In genomic region chr5:106711220-106711726, GRCm38 (mm10) we compare ENCODE assay signal across 9 mouse cellular contexts. TPM values are rescaled to one million over a fixed set of nuclear protein-coding genes. Genes with fewer than 3 reads are reported as not detected.
A peak's percentile ranks its signal among the peaks of the same experiment; 100 is the strongest.
DNase-seq lines count a peak whose midpoint lies in the region; ATAC-seq and TF ChIP-seq lines count a peak whose summit lies in the region.
"Had no signal": no experiment of that assay in that cellular context is flagged by ENCODE, and none has a peak within 500 bp of the region (broad histone marks: within the 10 kb centered on the region; RNA-seq: fewer than 3 reads in every experiment).

No protein-coding gene starts in this region.

- no peak overlapping the region for H3K4me3 ChIP-seq in intestine, embryonic 14.5 days (ENCODE audit: low read depth, low read length)
- no peak overlapping the region for H3K4me3 ChIP-seq in intestine, postnatal 0 days (ENCODE audit: low read depth, low read length)
- H3K4me3 ChIP-seq in midbrain, embryonic 13.5 days (replicated peaks), result no peak overlapping the region
- no peak overlapping the region for H3K4me3 ChIP-seq in midbrain, embryonic 16.5 days (ENCODE audit: low read depth, low read length)
- no peak overlapping the region for H3K4me3 ChIP-seq in intestine, embryonic 16.5 days (ENCODE audit: low read length)
- H3K4me3 ChIP-seq in stomach, postnatal 0 days (ENCODE audit: low read depth, low read length), result no peak overlapping the region
- H3K4me3 ChIP-seq: layer of hippocampus, adult 2 months had no signal

- no peak overlapping the region for H3K9ac ChIP-seq in intestine, embryonic 14.5 days (ENCODE audit: low read length)
- H3K9ac ChIP-seq in intestine, postnatal 0 days (ENCODE audit: low read depth, low read length), result no peak overlapping the region
- H3K9ac ChIP-seq in midbrain, embryonic 13.5 days (replicated peaks), result no peak overlapping the region
- H3K9ac ChIP-seq in midbrain, embryonic 16.5 days (ENCODE audit: low read depth, low read length), result no peak overlapping the region
- H3K9ac ChIP-seq in intestine, embryonic 16.5 days (ENCODE audit: low read depth, low read length), result no peak overlapping the region
- no peak overlapping the region for H3K9ac ChIP-seq in stomach, postnatal 0 days (ENCODE audit: low read length)

- peak overlapping the region; percentile 54; the same call in 1 of the 2 replicates for H3K27ac ChIP-seq in intestine, embryonic 14.5 days (ENCODE audit: low read depth)
- H3K27ac ChIP-seq in intestine, postnatal 0 days (ENCODE audit: low read depth, low read length), result no peak overlapping the region
- H3K27ac ChIP-seq in midbrain, embryonic 13.5 days, result no peak overlapping the region
- no peak overlapping the region for H3K27ac ChIP-seq in midbrain, embryonic 16.5 days (ENCODE audit: low read length)
- H3K27ac ChIP-seq in intestine, embryonic 16.5 days (ENCODE audit: low read length), result peak overlapping the region; percentile 29
- H3K27ac ChIP-seq in stomach, postnatal 0 days (replicated peaks), result no peak overlapping the region
- H3K27ac ChIP-seq: layer of hippocampus, adult 2 months had no signal

- no peaks in the 10 kb centered on the region for H3K36me3 ChIP-seq in intestine, embryonic 14.5 days (ENCODE audit: control insufficient read depth, insufficient read depth, low read length)
- H3K36me3 ChIP-seq in intestine, postnatal 0 days (ENCODE audit: control insufficient read depth, insufficient read depth), result no peaks in the 10 kb centered on the region
- no peaks in the 10 kb centered on the region for H3K36me3 ChIP-seq in midbrain, embryonic 13.5 days
- no peaks in the 10 kb centered on the region for H3K36me3 ChIP-seq in midbrain, embryonic 16.5 days (ENCODE audit: control insufficient read depth, insufficient read depth, low read length)
- no peaks in the 10 kb centered on the region for H3K36me3 ChIP-seq in intestine, embryonic 16.5 days (ENCODE audit: control insufficient read depth, insufficient read depth, low read length)
- H3K36me3 ChIP-seq in stomach, postnatal 0 days (ENCODE audit: control insufficient read depth, insufficient read depth, low read length), result no peaks in the 10 kb centered on the region

- ATAC-seq in intestine, embryonic 14.5 days (replicated peaks; ENCODE audit: low FRiP score, low TSS enrichment, low read depth), result 0 out of 2 replicates have a peak, but pooled peaks have one; percentile 43
- ATAC-seq in intestine, postnatal 0 days, result no peak
- ATAC-seq in midbrain, embryonic 13.5 days, result 0 out of 2 replicates have a peak, but pooled peaks have one; percentile 34
- ATAC-seq in midbrain, embryonic 16.5 days, result no peak
- ATAC-seq in intestine, embryonic 16.5 days, result peak; percentile 49; the same call in 1 of the 2 replicates
- 0 out of 2 replicates have a peak, but pooled peaks have one; percentile 10 for ATAC-seq in stomach, postnatal 0 days (ENCODE audit: low FRiP score, low TSS enrichment)
- ATAC-seq in inflammation-experienced regulatory T-cells, adult 6 months, result no peak

- no peak for TF ChIP-seq CTCF in intestine, postnatal 0 days (IDR thresholded peaks at IDR 0.05; ENCODE audit: low read depth)
- TF ChIP-seq CTCF in stomach, postnatal 0 days (IDR thresholded peaks at IDR 0.05; ENCODE audit: low read depth), result no peak

- DNase-seq in intestine, embryonic 14.5 days (ENCODE audit: low spot score), result no peak
- DNase-seq in stomach, postnatal 0 days (ENCODE audit: low spot score), result no peak
- no peak for DNase-seq in urinary bladder, postnatal 25 days (ENCODE audit: low spot score)

- H3K4me2 ChIP-seq in intestine, embryonic 14.5 days (ENCODE audit: low read length), result no peak overlapping the region
- H3K4me2 ChIP-seq in intestine, postnatal 0 days (replicated peaks; ENCODE audit: low read depth), result no peak overlapping the region
- no peak overlapping the region for H3K4me2 ChIP-seq in midbrain, embryonic 13.5 days (replicated peaks)
- no peak overlapping the region for H3K4me2 ChIP-seq in midbrain, embryonic 16.5 days (ENCODE audit: low read length)
- no peak overlapping the region for H3K4me2 ChIP-seq in intestine, embryonic 16.5 days (ENCODE audit: low read depth, low read length)
- H3K4me2 ChIP-seq in stomach, postnatal 0 days (replicated peaks; ENCODE audit: low read depth), result no peak overlapping the region

- no peak for TF ChIP-seq EP300 in stomach, postnatal 0 days (optimal IDR thresholded peaks at IDR 0.05)

- peaks cover 12% of the 10 kb centered on the region for H3K4me1 ChIP-seq in intestine, embryonic 14.5 days (replicated peaks; ENCODE audit: control insufficient read depth, insufficient read depth, low read length)
- H3K4me1 ChIP-seq in intestine, postnatal 0 days (replicated peaks; ENCODE audit: control insufficient read depth, insufficient read depth, low read length), result no peaks in the 10 kb centered on the region
- H3K4me1 ChIP-seq in midbrain, embryonic 13.5 days (replicated peaks), result peaks cover 11% of the 10 kb centered on the region
- H3K4me1 ChIP-seq in midbrain, embryonic 16.5 days (ENCODE audit: control insufficient read depth, insufficient read depth, low read length), result peaks cover 5% of the 10 kb centered on the region; the same call in 1 of the 2 replicates
- peaks cover 14% of the 10 kb centered on the region for H3K4me1 ChIP-seq in intestine, embryonic 16.5 days (ENCODE audit: control insufficient read depth, insufficient read depth, low read length)
- peaks cover 2% of the 10 kb centered on the region for H3K4me1 ChIP-seq in stomach, postnatal 0 days (replicated peaks; ENCODE audit: control insufficient read depth, insufficient read depth)

- H3K9me3 ChIP-seq in intestine, embryonic 14.5 days (ENCODE audit: control insufficient read depth, low read length), result no peaks in the 10 kb centered on the region
- no peaks in the 10 kb centered on the region for H3K9me3 ChIP-seq in intestine, postnatal 0 days (ENCODE audit: control insufficient read depth)
- H3K9me3 ChIP-seq in midbrain, embryonic 13.5 days, result no peaks in the 10 kb centered on the region
- H3K9me3 ChIP-seq in midbrain, embryonic 16.5 days (replicated peaks; ENCODE audit: control insufficient read depth, low read length, poor library complexity, severe bottlenecking), result no peaks in the 10 kb centered on the region
- no peaks in the 10 kb centered on the region for H3K9me3 ChIP-seq in intestine, embryonic 16.5 days (ENCODE audit: control insufficient read depth, low read length)
- H3K9me3 ChIP-seq in stomach, postnatal 0 days (ENCODE audit: control insufficient read depth, low read length), result no peaks in the 10 kb centered on the region

- no peaks in the 10 kb centered on the region for H3K27me3 ChIP-seq in intestine, embryonic 14.5 days (replicated peaks; ENCODE audit: control insufficient read depth, insufficient read depth, low read length)
- H3K27me3 ChIP-seq in intestine, postnatal 0 days (replicated peaks; ENCODE audit: control insufficient read depth, insufficient read depth, low read length), result no peaks in the 10 kb centered on the region
- no peaks in the 10 kb centered on the region for H3K27me3 ChIP-seq in midbrain, embryonic 13.5 days
- H3K27me3 ChIP-seq in midbrain, embryonic 16.5 days (ENCODE audit: control insufficient read depth, insufficient read depth, low read depth, low read length), result no peaks in the 10 kb centered on the region
- H3K27me3 ChIP-seq in intestine, embryonic 16.5 days (replicated peaks; ENCODE audit: control insufficient read depth, insufficient read depth, low read length), result no peaks in the 10 kb centered on the region
- H3K27me3 ChIP-seq in stomach, postnatal 0 days (ENCODE audit: control insufficient read depth, insufficient read depth, low read length), result no peaks in the 10 kb centered on the region

- 72% methylated on average over 5 of the region's 5 CpGs for WGBS in intestine, embryonic 14.5 days
- 82% methylated on average over 5 of the region's 5 CpGs for WGBS in intestine, postnatal 0 days
- 75% methylated on average over 5 of the region's 5 CpGs for WGBS in midbrain, embryonic 13.5 days
- WGBS in midbrain, embryonic 16.5 days, result 77% methylated on average over 5 of the region's 5 CpGs
- WGBS in intestine, embryonic 16.5 days, result 76% methylated on average over 5 of the region's 5 CpGs
- 76% methylated on average over 5 of the region's 5 CpGs for WGBS in stomach, postnatal 0 days

RNA-seq across cellular contexts. Expression of gene Zfp644, which starts 14.2 kb away (rescaled TPM):
- 81.6 and 85.1 TPM in 2 replicates for polyA plus RNA-seq in intestine, embryonic 14.5 days (2014; fragmentation: Nextera tagmentation; extraction: Ambion mirVana)
- polyA plus RNA-seq in intestine, postnatal 0 days (2015; fragmentation: Nextera tagmentation; extraction: Ambion mirVana), result 34.9 and 39.7 TPM in 2 replicates
- polyA plus RNA-seq in midbrain, embryonic 13.5 days (2015; fragmentation: Nextera tagmentation; extraction: Ambion mirVana), result 84.5 and 89.7 TPM in 2 replicates
- 64.7 and 73.4 TPM in 2 replicates for polyA plus RNA-seq in midbrain, embryonic 16.5 days (2015; fragmentation: Nextera tagmentation; extraction: Ambion mirVana)
- 35.8 and 36.3 TPM in 2 replicates for polyA plus RNA-seq in intestine, embryonic 16.5 days (2015; fragmentation: Nextera tagmentation; extraction: Ambion mirVana)
- 34.1 and 37.6 TPM in 2 replicates for polyA plus RNA-seq in stomach, postnatal 0 days (2015; fragmentation: Nextera tagmentation; extraction: Ambion mirVana)
- 10 to 100 TPM; 29.4 to 50.6 (median 42.5) TPM for polyA plus RNA-seq in inflammation-experienced regulatory T-cells, adult 6 months (2017; shearing (Covaris generic))

Comparison
In these comparisons a context has a peak if more than half of its experiments do, and no peak if none do; other contexts are left out.
1. ATAC-seq: peak in intestine, embryonic 14.5 days (single experiment), midbrain, embryonic 13.5 days (single experiment), intestine, embryonic 16.5 days (single experiment) and stomach, postnatal 0 days (single experiment); none in intestine, postnatal 0 days (single experiment), midbrain, embryonic 16.5 days (single experiment) and inflammation-experienced regulatory T-cells, adult 6 months (single experiment).
2. H3K27ac ChIP-seq: peak in intestine, embryonic 14.5 days (single experiment) and intestine, embryonic 16.5 days (single experiment); none in intestine, postnatal 0 days (single experiment), midbrain, embryonic 13.5 days (single experiment), midbrain, embryonic 16.5 days (single experiment) and stomach, postnatal 0 days (single experiment).